8 mouse cellular contexts compared by ENCODE assay signal in the genomic region with DNA sequence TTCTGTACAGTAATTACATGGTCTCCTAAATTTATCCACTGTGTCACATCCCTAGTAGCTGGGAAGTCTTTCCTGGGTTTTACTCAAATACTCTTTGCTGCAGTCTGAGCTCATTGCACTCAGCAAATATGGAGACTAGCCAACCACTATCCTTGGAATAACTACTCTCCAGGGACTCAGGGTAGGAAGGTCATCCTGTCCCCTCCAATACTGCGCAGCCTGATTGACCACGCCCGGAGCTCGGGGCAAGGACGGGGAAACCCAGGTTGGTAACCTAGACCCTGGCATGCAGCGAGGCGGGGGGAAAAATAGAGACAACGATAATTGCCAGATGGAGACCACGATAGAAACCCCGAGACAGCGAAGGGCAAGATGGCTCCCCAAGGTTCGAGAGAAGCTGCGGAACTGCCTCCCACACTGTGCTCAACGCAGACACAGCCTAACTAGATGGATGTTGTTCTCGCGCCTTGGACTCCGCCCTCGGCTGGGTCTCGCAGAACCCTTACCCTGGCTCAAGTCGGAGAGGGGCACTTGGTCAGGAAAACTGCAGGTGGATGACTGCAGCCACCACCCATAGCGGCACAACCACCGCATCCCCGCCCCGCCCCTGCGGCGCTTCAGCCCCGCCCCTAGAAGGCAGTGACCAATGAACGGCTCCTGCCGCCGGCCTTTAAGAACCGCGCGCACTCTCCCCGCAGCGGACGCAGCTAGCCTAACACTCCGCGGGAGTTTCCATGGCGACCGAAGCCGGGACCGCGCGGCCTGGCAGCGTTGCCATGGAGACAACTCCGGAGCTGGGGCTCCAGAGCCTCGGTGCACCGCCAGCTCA. TPM values are rescaled to one million over a fixed set of nuclear protein-coding genes. Genes with fewer than 3 reads are reported as not detected.
DNase-seq lines count a peak whose midpoint lies in the region; ATAC-seq lines count a peak whose summit lies in the region.

Map1a (plus strand) TSS at position 700 of the 829 bp plus-strand sequence.

- H3K4me3 ChIP-seq in hindbrain, embryonic 15.5 days, result peak within 1 kb of the TSS; percentile 64

- H3K9ac ChIP-seq in hindbrain, embryonic 15.5 days, result peak within 1 kb of the TSS; percentile 74

- no peaks in the 10 kb centered on the region for H3K36me3 ChIP-seq in hindbrain, embryonic 15.5 days

- peak; percentile 98 for DNase-seq in R1 (ENCODE audit: low read depth, low spot score)
- peak; percentile 98 to 99 for DNase-seq in cerebellum, postnatal 25 days
- peak; percentile 97 to 98 for DNase-seq in frontal cortex, postnatal 36 days (ENCODE audit: low spot score in 2 of 2)
- DNase-seq in left cerebral cortex, adult 11 months (ENCODE audit: low spot score), result peak; percentile 95
- peak; percentile 90 to 93 for DNase-seq in lung, postnatal 4 days
- peak; percentile 88 for DNase-seq in retina, postnatal 7 days (ENCODE audit: low read depth, low spot score)
- DNase-seq in urinary bladder, adult 2 months (ENCODE audit: low spot score), result peak; percentile 63

- no peaks in the 10 kb centered on the region for H3K27me3 ChIP-seq in hindbrain, embryonic 15.5 days

- no peaks in the 10 kb centered on the region for H3K9me3 ChIP-seq in hindbrain, embryonic 15.5 days

- WGBS in hindbrain, embryonic 15.5 days, result under 1% methylated on average over 48 of the region's 48 CpGs

- H3K27ac ChIP-seq in hindbrain, embryonic 15.5 days (replicated peaks), result peak within 1 kb of the TSS; percentile 96

- peak; percentile 97 for ATAC-seq in hindbrain, embryonic 15.5 days (ENCODE audit: low FRiP score, low read depth)

- H3K4me1 ChIP-seq in hindbrain, embryonic 15.5 days (replicated peaks), result peaks cover 41% of the 10 kb centered on the region

- H3K4me2 ChIP-seq in hindbrain, embryonic 15.5 days, result peak within 1 kb of the TSS; percentile 71

RNA-seq across cellular contexts. Expression of gene Map1a, which starts in this region (rescaled TPM):
- 31.2 and 46.4 TPM in 2 replicates for polyA plus RNA-seq in hindbrain, embryonic 15.5 days (2015; fragmentation: Nextera tagmentation; extraction: Ambion mirVana)
- polyA plus RNA-seq in urinary bladder, adult 2 months (2012; rRNA removed), result 7.5 and 15.9 TPM in 2 replicates

Comparison
In these comparisons a context has a peak if more than half of its experiments do, and no peak if none do; other contexts are left out.
1. Peak in every context shown above with its lines: DNase-seq, ATAC-seq, H3K4me3 ChIP-seq and H3K27ac ChIP-seq.